Mouse (Mus musculus): ENCODE results near the gene Ccdc153.
A peak's percentile ranks its signal among the peaks of the same experiment; 100 is the strongest.

DNA sequence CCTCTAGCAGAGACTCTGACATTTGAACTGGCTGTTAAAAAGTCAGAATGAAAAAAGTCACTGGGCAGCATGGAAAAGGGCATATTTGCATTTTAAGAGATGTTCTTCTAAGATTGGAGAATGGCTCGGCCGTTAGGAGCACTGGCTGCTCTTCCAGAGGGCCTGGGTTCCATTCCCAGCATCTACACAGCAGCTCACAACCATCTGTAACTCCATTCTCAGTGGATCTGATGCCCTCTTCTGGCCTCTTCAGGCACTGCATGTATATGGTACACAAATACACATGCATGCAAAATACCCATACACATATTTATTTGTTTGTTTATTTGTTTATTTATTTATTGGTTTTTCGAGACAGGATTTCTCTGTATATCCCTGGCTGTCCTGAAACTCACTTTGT lies 28.6 kb downstream of the Ccdc153 start:
- TF ChIP-seq CTCF (conservative IDR thresholded peaks at IDR 0.05 in 1 of 2, IDR thresholded peaks at IDR 0.05 in 1 of 2; ENCODE audit: low read depth in 2 of 2, low read length in 2 of 2), result peak; percentile 34 to 55; a peak in 3 of 4 replicates
- TF ChIP-seq SIN3A (IDR thresholded peaks at IDR 0.05; ENCODE audit: low read length), result no peak
- TF ChIP-seq KAT2A (IDR thresholded peaks at IDR 0.05; ENCODE audit: insufficient replicate concordance, low read length), result no peak
- TF ChIP-seq MXI1 (IDR thresholded peaks at IDR 0.05; ENCODE audit: low read depth, low read length), result no peak
- TF ChIP-seq POLR2A (IDR thresholded peaks at IDR 0.05; ENCODE audit: low read depth, low read length), result no peak
- TF ChIP-seq POLR2AphosphoS2 (IDR thresholded peaks at IDR 0.05; ENCODE audit: low read depth, low read length), result no peak
- TF ChIP-seq CHD2 (IDR thresholded peaks at IDR 0.05; ENCODE audit: low read length), result no peak
- TF ChIP-seq MEF2A (IDR thresholded peaks at IDR 0.05; ENCODE audit: borderline replicate concordance, low read depth, low read length), result no peak
- no peak for TF ChIP-seq EP300 (IDR thresholded peaks at IDR 0.05; ENCODE audit: low read length)
- TF ChIP-seq ZC3H11A (IDR thresholded peaks at IDR 0.05; ENCODE audit: low read depth, low read length), result no peak
